Mouse (Mus musculus) cortical plate, adult 2 months (tissue): ENCODE results near the gene Clstn2.

ENCODE experiments used
- CTCF ChIP-seq: fragments of 200-500 bp; IDR thresholded peaks from 2 replicates; pipeline ENCODE4 v1.5.1; 2011; ENCODE audit warnings: mild to moderate bottlenecking, control low read depth, low read length; ENCODE audit not compliant: insufficient read depth; ENCODE audit errors: extremely low read depth
- POLR2A ChIP-seq: fragments of 200-500 bp; IDR thresholded peaks from 2 replicates; pipeline ENCODE4 v1.6.1; 2011; ENCODE audit warnings: mild to moderate bottlenecking, low read length, control low read depth; ENCODE audit not compliant: insufficient read depth; ENCODE audit errors: extremely low read depth

GRCm38 (mm10) chr9:97628361-97628908 is 404.5 kb downstream of the Clstn2 start:
- TF ChIP-seq CTCF (no peak), POLR2A (no peak)
